Mouse (Mus musculus) E14TG2a.4 (cell line): Measurements from ENCODE around the gene Tmem161a.

Experiments
- CTCF ChIP-seq: conservative IDR thresholded peaks from 2 replicates; pipeline ENCODE4 v1.5.1; 2014; ENCODE audit warnings: low read length
- POU5F1 ChIP-seq: IDR thresholded peaks from 2 replicates; pipeline ENCODE4 v1.6.1; 2014; ENCODE audit warnings: low read length, borderline replicate concordance

- TF ChIP-seq CTCF (no peak), POU5F1 (no peak)
Observed at GRCm38 (mm10) chr8:70217441-70217840, 45.3 kb downstream of the Tmem161a start.
